Mouse (Mus musculus) stomach, postnatal 0 days (tissue): ENCODE results near the gene Arid1a.

ENCODE experiments used
- CTCF ChIP-seq: IDR thresholded peaks from 2 replicates; pipeline ENCODE4 v1.5.1; 2016; ENCODE audit warnings: antibody characterized with exemption, low read depth, mild to moderate bottlenecking, moderate library complexity
- EP300 ChIP-seq: optimal IDR thresholded peaks from 2 replicates; pipeline ENCODE3; 2016; ENCODE audit warnings: antibody characterized with exemption

- TF ChIP-seq EP300 (no peak), CTCF (no peak)
Measured at GRCm38 (mm10) chr4:133686512-133686911, 70.1 kb downstream of the Arid1a start.
